Mouse (Mus musculus) embryonic stem cell, embryonic (primary cell): ENCODE results near the gene Cdh20.
"Not testable (repeated sequence)": the region's sequence is repeated elsewhere in the genome, so short reads cannot be mapped to it uniquely, and the experiment has no call there.

ENCODE experiments used
- CTCF ChIA-PET, 4 experiments: fragments of 300-600 bp in 2 of 4; fragments of 350-600 bp in 2 of 4; sonication (Branson Sonifier 250); formaldehyde crosslinking; loops; one replicate each; lab custom pipeline; 2022; ENCODE audit warnings: inconsistent platforms in 2 of 4; lab: Charles Lee
- POLR2A ChIA-PET, 4 experiments: fragments of 300-600 bp in 2 of 4; fragments of 350-600 bp in 2 of 4; sonication (Branson Sonifier 250); formaldehyde crosslinking; loops; one replicate each; lab custom pipeline; 2022; ENCODE audit warnings: antibody characterized with exemption in 4 of 4, inconsistent platforms in 1 of 4; lab: Charles Lee

Cdh20 gene

GRCm38 (mm10) chr1:104877384-104877783 is 109.1 kb downstream of the Cdh20 start:
- ChIA-PET CTCF (no interaction called here), POLR2A (interaction anchor here in 1 of 4 experiments (0.6 kb wide), 1 partner anchor 23 kb away, joined by 5 read pairs; no protein-coding TSS in a partner anchor)

- ChIA-PET POLR2A (no interaction called here), CTCF (no interaction called here)
These were observed 133.5 kb downstream of the Cdh20 start for GRCm38 (mm10) chr1:104901815-104902214.

GRCm38 (mm10) chr1:104903409-104903808 is 135.1 kb downstream of the Cdh20 start:
- ChIA-PET CTCF (no interaction called here), POLR2A (no interaction called here)

GRCm38 (mm10) chr1:104912407-104912806 is 144.1 kb downstream of the Cdh20 start:
- ChIA-PET CTCF (no interaction called here), POLR2A (no interaction called here)

- CTCF ChIA-PET, result no interaction called here
- POLR2A ChIA-PET, result interaction anchor here in 1 of 4 experiments (1.8 kb wide), 1 partner anchor 11 kb away, joined by 4 read pairs; no protein-coding TSS in a partner anchor
These were observed 148.2 kb downstream of the Cdh20 start for GRCm38 (mm10) chr1:104916507-104916906.

- CTCF ChIA-PET, result no interaction called here
These were observed 149.0 kb downstream of the Cdh20 start for GRCm38 (mm10) chr1:104917307-104917836.

GRCm38 (mm10) chr1:104933051-104933450 is 164.7 kb downstream of the Cdh20 start:
- CTCF ChIA-PET, result no interaction called here
- POLR2A ChIA-PET, result no interaction called here

More at GRCm38 (mm10) chr1:104917307-104917836, 149.0 kb downstream of the Cdh20 start:
- POLR2A ChIA-PET, result no interaction called here

GRCm38 (mm10) chr1:104936966-104937365 is 168.6 kb downstream of the Cdh20 start:
- POLR2A ChIA-PET, result no interaction called here

GRCm38 (mm10) chr1:104939156-104939555 is 170.8 kb downstream of the Cdh20 start:
- ChIA-PET CTCF (no interaction called here), POLR2A (interaction anchor here in 2 of 4 experiments (0.7 to 1.4 kb wide), 2 partner anchors 16 to 374 kb away, joined by 3 to 4 read pairs; no protein-coding TSS in a partner anchor)

More at GRCm38 (mm10) chr1:104936966-104937365, 168.6 kb downstream of the Cdh20 start:
- CTCF ChIA-PET, result no interaction called here

GRCm38 (mm10) chr1:104944470-104945109 is 176.3 kb downstream of the Cdh20 start:
- ChIA-PET CTCF (no interaction called here), POLR2A (interaction anchor here in 1 of 4 experiments (0.7 kb wide), 1 partner anchor 378 kb away, joined by 3 read pairs; no protein-coding TSS in a partner anchor)

- POLR2A ChIA-PET, result no interaction called here
- CTCF ChIA-PET, result no interaction called here
These were observed 176.8 kb downstream of the Cdh20 start for GRCm38 (mm10) chr1:104945110-104945489.

GRCm38 (mm10) chr1:104949640-104950039 is 181.3 kb downstream of the Cdh20 start:
- POLR2A ChIA-PET, CTCF ChIA-PET: not testable (repeated sequence)

- CTCF ChIA-PET, result no interaction called here
- POLR2A ChIA-PET, result no interaction called here
These were observed 188.7 kb downstream of the Cdh20 start for GRCm38 (mm10) chr1:104957046-104957445.

- ChIA-PET CTCF (no interaction called here), POLR2A (no interaction called here)
These were observed 193.3 kb downstream of the Cdh20 start for GRCm38 (mm10) chr1:104961670-104962069.

- ChIA-PET CTCF (no interaction called here), POLR2A (no interaction called here)
These were observed 193.9 kb downstream of the Cdh20 start for GRCm38 (mm10) chr1:104962257-104962656.

GRCm38 (mm10) chr1:104979068-104979467 is 210.7 kb downstream of the Cdh20 start:
- CTCF ChIA-PET, result no interaction called here
- POLR2A ChIA-PET, result no interaction called here

GRCm38 (mm10) chr1:104980273-104980672 is 211.9 kb downstream of the Cdh20 start:
- ChIA-PET CTCF (interaction anchor here in 1 of 4 experiments (0.6 kb wide), 1 partner anchor 333 kb away, joined by 3 read pairs; no protein-coding TSS in a partner anchor), POLR2A (no interaction called here)

GRCm38 (mm10) chr1:104986222-104986973 is 218.1 kb downstream of the Cdh20 start:
- CTCF ChIA-PET, result interaction anchor here in 3 of 4 experiments (0.6 to 1.4 kb wide), 12 partner anchors 26 to 771 kb away, joined by 3 to 22 read pairs (median 4); partner anchors contain the start of gene Rnf152 (in 1 of the 3)
- POLR2A ChIA-PET, result interaction anchor here in 2 of 4 experiments (0.6 to 0.7 kb wide), 2 partner anchors 373 to 433 kb away, joined by 3 to 8 read pairs; no protein-coding TSS in a partner anchor

GRCm38 (mm10) chr1:104987526-104987925 is 219.2 kb downstream of the Cdh20 start:
- POLR2A ChIA-PET, result no interaction called here
- CTCF ChIA-PET, result no interaction called here

- ChIA-PET CTCF (no interaction called here), POLR2A (interaction anchor here in 1 of 4 experiments (0.8 kb wide), 1 partner anchor 13 kb away, joined by 4 read pairs; no protein-coding TSS in a partner anchor)
These were observed 224.1 kb downstream of the Cdh20 start for GRCm38 (mm10) chr1:104992441-104992840.
